Mouse (Mus musculus): ENCODE data around the gene Pdzrn3.

The Pdzrn3 gene

DNA sequence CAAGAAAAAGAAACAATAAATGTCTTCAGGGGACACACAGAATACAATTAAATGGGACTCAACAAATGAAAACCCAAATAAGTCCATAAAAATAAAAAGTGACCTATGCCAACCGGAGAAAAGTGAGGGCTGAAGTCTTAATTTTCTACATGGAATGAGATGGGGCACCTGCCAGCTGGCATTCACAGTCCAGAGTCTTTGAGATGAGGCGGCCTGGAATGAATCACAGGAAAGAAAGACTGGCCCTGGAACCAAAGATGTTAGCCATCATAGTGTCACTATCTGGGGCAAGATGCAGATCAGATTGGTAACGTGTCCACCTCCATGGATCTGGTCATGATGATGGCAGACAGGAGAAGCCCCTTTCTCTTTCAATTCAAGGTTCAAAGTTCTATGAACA, 50.5 kb downstream of the Pdzrn3 start:
- peak; percentile 44 for DNase-seq

DNA sequence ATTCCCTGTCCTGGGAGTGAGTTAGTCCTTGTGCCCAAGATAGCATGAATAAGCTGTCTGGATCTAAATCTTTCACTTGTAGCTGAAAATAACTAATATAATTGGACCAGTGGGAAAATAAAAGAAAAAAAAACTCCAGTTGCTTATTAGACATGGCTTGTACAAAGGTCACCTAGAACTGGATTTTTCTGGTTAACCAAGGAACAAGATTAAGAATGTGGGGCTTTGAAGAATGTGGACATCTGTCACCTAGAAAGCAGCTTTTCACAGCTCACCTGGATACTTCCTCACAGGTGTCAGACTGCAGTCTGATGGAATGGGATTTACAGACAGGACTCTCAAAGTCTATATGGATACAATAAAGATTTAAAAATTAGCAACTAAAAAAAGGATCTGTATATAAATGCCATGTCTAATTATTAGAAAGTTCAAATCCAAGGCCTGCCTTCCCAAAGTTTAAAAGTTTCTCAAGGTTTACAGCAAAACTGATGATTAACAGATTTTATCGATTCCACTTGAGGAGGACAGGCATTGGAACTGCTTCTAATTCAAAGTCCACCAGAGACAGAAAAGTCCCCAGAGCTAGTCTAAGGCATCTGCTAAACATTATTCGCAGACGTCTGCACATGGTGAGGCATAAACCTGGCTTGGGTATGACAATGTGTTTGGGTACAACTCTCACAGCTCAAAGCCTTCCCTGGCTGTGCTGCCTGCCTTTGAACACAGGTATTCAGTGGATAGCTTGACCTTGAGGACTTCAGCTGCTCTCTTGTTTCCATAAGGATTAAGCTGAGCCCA, 51.7 kb downstream of the Pdzrn3 start:
- DNase-seq = no peak

DNA sequence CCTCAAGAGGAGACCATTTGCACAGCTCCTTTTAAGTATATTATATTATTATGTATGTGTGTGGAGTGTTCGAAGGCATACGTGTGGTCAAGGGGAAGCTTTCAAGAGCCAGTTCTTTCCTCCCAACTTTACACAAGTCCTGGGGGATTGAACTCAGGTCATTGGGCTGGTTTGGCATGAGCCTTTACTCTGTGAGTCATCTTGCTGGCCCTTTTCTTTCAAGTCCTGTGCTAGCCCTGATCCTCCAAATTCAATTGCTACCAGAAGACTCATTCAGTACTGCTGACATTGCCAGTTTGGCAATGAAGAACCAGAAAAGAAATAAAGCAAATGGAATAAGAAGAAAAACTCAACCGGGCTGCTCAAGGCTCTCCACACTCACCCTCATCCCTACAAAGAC, 55.1 kb downstream of the Pdzrn3 start:
- DNase-seq = no peak

DNA sequence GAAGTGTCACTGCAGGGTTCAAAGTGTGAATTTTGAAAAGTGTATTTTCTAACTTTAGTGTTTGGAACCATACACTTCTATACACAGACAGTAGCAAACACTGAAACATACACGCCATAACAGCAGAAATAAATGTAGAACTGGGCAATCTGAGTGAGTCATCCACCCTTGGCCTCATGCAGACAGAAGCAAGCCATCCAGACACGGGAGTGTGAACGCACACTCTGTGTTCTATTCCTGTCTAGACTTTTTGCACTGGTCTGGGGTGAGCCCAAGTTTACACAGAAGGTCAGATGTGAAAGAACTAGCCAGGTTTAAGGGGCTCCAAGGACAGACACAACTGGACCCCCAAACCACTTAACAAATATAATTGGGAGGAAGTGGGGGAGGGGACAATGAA, 57.3 kb downstream of the Pdzrn3 start:
- DNase-seq = no peak

DNA sequence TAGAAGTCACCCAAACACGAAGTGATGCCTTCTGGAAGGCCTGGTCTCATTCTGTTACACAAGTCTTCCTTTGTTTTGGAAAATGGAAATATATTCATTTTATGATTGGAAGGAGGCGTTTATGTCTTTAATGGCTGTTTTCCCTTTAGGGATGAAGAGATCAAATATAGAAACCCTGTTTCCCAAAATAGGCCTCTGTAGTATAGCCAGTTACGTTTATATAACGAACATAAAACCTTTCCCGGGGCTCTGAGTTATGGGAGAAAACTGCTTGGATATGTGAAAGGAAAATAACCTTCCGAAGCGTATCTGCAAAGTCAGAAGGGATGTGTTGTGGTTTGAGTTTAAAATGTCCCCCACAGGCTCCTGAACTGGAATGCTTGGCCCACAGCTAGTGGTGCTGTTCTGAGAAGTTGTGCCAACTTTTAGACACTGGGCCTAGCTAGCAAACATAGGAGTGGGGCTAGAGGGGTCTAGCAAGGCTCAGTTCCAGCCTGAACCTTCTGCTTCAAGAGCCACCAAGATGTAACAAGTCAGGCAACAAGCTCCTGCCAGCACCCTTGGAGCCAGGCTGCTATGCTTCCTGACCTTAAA, 58.2 kb downstream of the Pdzrn3 start:
- no peak for DNase-seq

DNA sequence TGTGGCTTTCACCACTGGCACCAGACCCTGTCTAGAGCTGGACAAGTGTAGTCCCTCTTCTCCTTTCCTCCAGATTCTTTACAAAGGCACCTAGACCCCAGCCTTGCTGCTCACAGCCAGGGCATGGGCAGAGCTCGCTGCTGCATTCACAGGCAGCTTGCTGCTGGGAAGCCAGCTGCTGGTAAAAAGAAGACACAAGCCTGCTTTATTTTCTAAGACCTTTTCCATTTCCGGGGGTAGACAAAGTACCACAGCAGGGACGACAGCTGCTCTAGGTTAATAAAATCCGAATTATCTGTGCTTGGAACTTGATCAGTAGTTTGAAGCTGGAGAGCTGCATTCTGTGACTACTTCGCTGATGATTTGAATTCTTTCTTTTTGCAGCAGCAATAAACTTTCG, 59.2 kb downstream of the Pdzrn3 start:
- no peak for DNase-seq

DNA sequence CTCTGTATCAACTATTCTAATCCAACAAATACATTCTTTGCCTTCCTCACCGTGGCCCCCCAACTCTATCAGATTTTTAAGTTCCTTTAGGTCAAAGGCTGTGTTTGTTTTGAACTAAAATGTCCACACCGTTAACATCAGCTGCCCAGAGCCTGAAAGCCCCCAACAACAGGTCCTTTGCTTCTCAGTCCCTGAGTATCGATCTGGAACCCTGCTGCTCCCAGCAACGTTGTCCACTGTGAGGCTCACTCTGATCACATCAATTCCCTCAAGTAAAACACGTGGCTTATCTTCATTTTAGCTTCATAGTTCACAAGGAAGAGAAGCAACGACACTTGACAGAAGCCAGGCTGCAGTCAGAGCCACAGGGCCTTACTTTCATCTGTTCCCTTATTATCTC, 66.3 kb downstream of the Pdzrn3 start:
- DNase-seq = no peak

DNA sequence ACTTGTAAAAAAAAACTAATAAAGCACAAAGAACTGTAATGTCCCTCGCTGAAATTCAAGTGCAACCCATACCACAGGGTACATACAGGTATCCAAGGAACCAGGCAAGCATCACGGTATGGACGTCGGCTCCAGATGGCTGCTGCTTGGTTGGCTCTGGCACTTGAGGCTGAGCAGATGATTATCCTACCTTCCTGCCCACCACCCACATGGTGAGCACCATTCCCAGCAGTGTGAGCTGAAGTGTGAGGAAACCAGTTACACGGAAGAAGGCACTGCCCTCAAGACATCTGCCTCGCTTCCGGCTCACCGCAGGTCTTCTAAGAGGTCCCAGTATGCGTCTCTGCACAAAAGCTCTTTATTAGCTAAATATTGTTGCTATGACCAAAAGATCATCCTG, 67.2 kb downstream of the Pdzrn3 start:
- no peak for DNase-seq

DNA sequence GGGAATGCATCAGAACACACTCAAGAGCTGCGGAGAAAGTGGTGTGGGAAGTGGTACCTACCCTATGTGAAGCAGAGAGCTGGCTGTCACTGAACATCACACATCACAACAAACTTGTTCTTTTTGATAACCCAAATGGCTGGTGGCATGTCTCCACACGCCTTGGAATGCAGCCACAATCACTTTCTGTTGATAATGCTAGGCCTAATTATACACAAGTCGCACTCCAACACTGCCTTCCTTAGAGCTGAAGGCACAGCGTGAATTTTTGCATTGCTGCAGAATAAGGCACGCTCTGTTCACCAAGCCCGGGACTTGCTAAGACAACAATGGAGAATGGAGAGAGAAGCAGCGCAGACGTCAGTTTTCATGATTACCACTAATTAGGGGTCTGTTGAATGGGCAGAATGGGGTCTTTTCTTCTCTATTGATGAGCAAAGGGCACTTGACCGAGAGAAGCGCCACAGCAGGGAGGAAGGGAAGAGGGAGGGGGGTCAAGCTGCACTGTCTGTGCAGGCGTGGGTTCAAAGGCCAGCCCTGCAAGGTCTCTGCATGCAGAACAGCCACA, 69.6 kb downstream of the Pdzrn3 start:
- no peak for DNase-seq

DNA sequence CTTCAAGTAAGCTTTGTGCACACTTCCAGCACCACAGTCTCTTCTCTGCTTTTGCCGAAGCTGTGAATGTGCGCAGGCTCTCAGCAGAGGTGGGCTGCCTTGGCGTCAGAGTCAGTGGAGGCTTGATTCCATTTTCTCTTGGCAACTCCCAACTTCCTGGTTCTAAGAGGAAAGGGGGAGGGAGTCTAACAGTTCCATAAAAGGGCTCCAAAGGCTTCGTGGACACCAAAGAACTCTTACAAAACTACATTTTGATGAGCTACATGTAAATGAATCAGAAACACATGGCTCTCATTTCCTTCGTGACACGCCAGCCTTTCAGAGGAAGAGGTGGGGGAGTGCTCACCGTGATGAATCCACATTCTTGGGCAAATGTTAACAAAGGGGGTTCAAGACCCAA, 70.9 kb downstream of the Pdzrn3 start:
- DNase-seq = no peak

DNA sequence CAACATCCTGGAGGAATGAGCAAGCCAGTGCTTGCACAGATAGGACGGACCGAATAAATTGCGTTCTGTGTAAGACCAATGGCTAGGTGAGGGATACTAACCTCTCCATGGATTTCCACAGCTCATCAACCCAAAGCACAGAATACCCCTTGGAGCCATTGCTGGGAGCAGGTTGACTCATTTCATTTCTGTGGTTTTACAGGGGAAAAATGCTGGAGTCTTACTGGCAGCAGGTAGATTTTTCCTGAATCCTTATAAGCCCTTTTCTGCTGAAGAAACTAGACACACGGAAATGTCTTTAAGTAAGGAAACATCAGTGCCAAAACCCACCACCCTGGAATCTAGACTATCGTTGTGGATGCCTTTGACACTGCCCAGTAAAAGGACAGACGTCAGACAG, 72.2 kb downstream of the Pdzrn3 start:
- no peak for DNase-seq

DNA sequence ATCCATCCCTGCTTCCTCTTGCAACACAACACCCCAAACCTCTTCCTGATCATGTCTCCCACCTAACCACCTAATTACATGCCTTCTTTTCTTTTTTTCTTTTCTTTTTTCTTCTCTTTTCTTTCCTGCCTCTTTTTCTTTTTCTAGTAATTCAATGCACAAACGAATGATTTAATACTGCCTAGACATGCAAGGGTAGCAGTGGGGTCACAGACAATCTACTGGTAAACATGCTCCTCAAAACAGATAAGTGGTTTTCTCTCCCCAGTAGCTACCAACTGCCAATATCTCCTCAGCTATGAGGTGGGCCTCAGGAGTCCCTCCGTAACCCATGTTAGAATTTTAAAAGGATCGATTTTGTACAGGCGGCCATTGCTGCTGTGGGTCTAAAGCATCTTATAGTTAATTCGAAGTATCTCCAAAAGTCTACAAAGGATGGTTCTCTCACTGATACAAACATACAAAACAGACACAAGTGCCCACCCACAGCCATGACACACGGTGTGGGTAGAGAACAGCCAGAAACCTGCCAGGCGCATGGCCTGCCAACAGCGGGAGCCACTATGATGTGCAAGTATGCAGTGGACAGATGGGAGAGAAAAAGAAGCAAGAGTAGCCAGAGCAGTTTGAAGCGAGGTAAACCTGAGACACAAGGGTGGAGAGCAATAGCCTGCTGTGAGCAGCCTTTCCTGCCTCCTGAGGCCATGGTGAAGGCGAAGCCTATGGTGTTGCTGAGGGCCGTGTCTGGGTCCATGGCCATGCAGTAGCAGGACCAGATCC, 73.5 kb downstream of the Pdzrn3 start:
- DNase-seq = no peak

DNA sequence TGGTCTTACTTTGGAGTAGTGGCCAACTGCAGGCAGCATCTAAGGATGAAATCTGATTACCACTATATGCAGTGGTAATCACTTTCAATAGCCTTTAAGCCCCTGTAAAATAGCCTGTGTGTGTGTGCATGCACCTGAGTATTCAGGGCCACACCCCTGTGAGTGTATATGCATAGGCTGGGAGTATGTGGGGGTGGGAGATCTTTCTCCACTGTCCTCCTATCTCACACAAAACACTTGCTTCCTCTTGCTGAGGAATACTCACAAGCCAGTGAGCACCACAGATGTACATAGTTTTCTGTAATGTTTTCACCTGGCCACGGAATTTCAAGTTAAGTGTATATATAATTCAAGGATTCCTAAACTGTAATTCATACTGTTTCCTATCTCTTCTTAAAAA, 74.2 kb downstream of the Pdzrn3 start:
- no peak for DNase-seq

DNA sequence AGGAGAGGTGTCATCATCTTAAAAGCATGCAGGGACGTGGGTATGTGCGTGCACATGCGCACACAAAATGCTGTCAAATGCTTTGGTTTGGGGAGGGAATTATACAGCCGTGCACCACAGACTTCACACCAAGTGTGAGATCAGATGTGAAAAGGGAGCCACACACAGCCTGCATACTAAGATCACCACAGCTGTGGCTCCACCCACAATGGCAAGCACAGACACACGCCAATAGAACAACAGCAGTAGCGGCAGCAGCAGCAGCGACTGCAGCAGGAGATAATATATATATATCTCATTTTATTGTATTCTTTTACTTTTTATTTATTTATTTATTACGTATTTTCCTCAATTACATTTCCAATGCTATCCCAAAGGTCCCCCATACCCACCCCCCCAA, 76.5 kb downstream of the Pdzrn3 start:
- no peak for DNase-seq

DNA sequence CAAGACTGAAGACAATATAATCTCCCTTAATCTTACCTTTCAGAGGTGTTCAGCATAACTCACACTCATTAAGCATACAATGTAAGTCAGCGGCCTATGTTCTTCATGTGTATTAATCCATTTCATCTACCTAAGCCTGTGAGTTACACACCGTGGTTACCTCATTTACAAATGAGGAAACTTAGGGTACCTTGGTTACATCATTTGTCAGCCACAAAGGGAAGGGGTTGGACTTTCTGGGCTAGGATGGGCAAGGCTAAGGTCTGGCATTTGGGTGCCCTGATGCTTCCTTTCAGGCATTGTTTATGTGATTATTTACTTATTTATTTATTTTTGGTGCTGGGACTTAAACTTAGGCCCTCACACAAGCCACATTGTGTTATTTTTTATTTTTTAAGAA, 78.3 kb downstream of the Pdzrn3 start:
- DNase-seq = no peak

DNA sequence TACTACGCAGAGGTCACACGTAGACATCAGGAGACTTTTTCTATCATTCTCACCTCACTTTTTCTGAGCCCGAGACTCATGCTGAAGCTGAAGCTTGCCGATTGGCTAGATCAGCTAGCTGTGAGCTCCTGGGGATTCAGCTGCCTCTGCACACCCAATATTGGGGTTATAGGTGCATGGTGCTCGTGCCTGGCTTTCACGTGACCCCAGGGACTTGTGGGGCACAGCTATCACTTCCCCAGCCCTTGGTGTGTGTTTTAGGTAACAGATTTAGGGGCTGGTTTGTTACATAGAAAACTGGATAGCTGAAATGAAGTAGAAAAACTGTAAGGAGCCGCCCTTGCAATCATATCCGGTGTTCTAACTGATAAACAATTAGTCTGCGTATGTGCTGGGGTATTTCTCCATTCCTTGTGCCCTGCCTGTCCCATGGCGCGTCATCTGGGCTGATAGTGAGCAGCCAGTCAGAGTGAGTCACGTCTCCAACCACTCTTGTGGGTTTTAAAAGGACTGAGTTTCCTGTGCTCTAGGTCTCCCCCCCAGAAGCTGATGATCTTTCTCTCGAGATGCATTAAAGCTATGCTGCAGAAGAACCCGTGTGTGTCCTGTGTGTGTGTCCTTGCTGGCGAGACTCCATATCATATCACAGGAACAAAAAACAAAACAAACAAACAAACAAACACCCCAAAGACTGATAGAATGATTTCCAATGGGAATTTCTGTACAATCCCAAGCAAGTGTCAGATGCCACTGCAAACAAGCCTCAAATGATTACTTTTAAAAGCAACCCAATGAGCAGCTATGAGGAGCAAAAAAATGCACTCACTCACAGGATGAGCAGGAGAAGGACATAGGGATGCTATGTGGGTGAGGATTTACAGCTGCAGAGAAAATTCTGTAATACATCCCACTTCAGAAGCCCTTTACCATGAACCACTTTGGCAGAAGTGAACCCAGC, 79.9 kb downstream of the Pdzrn3 start:
- no peak for DNase-seq

DNA sequence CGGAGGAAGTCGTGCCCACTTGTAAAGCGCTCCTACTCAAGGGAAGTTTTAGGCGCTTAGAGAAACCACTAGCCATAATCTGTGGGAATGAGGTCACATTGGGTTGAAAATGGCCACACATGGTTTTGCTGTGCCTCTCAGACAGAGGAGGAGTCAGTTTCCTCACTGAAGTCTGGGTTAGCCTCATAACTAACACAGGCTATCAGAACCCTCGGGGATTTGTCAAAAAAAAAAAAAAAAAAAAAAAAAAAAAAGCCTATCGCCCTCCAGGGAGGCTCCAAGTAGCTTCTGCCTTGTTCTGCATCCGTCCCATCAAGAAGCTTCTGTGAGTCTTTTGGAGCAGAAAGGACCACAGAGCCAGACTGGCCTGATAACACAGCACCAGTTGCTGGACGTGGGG, 80.7 kb downstream of the Pdzrn3 start:
- DNase-seq = no peak

DNA sequence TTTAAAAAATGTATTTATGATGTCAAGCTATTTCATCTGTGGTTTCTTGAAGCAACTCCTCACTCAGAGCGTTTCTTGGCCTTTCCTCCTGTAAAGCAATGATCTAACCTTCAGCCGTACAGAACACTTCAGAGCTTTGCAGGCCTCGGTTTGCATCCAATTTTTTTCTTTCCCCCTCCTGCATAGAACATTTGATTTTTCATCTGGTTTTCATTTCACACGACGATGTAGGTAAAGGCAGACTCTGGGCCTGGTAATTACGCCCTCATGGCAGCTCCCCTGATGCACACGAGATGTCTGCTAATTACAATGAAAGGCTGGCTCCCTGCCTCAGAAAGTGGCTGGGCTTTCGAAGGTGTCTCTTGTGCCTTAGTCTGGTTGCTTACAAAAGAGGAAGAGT, 81.4 kb downstream of the Pdzrn3 start:
- no peak for DNase-seq

DNA sequence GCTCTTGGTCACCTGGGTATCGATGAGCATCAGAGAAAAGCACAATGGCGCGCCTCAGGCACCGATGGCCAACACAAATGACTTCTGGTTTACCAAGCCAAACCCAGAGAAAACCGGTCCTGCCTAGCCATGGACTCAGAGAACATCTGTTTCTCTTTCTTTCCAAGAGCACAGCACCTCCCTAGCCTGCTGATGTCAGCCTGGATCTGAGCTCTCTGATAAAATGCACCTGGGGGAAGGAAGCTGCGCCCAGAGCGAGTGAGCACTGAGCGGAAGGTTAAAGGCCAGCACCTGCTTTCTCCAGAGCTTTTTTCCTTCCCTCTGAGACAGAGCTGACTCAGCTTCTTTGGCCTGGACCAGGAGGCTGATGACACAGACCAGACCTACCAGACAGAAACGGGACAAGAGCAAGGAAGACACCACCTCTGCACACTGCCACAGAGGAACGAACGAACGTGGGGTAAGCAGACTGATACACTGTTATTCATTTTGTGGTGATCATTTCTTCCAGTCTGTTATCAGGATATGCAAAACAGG, 84.6 kb downstream of the Pdzrn3 start:
- DNase-seq = no peak

DNA sequence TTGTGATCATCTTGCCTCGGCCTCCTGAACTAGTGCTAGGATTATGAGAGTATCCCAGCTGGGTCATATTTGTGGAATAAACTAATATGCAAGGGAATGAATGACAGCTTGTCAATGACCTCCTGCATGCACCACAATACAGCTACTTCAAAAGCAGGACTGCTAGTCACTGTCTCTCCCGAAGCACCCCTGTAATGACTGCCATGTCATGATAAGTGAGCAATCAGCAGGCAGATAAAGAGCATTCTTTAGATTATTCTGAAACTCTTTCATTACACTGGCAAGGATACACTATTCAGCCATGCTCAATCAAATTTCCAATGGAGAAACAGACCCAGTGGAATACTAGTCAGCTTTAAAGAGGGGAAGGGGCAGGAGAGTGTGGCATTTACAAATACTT, 85.8 kb downstream of the Pdzrn3 start:
- no peak for DNase-seq

DNA sequence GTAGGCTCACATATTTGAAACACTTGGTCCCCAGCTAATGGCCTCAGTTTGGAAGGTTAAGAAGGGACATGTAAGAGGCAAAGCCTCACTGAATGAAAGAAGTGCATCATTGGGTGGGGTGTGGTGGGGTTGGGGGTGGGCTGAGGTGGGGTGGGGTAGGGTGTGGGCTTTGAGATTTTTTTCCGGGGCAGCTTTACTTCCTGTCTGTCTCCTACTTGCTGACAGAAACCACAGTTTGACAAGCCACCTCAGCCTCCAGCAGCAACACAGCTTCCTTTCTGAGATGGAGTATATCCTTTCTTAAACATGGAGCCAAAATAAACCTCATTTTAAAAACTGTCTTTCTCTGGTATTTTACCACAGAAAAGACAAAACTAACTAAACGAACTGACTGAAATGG, 87.5 kb downstream of the Pdzrn3 start:
- DNase-seq = no peak

DNA sequence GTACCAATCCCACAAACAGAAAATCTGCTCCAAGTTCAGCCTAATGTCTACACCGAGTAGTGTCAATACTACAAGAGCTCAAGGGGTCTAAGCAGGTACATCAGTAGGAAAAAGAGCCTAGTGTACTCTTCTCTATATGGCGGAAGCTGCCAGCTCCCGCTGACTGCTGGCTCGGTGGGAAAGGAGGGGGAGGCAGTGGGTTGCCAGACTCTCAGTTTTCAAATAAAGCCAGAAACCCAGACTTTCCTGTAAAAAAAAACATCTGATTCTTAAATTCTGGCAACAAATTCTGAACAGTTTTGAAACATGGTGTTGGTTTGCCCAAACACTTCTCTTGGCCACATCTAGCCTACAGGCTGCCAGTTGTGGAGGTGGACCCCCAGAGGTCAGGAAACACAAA, 88.3 kb downstream of the Pdzrn3 start:
- no peak for DNase-seq

Data from kidney, adult 18-20 months (tissue).